Mouse (Mus musculus) A20 (cell line): Measurements from ENCODE around the gene Clic4.
"Not testable (repeated sequence)": the region's sequence is repeated elsewhere in the genome, so short reads cannot be mapped to it uniquely, and the experiment has no call there.

ENCODE experiments used
- DNase-seq: peaks from one replicate; pipeline ENCODE4 v3.0.0-alpha.2; 2011; ENCODE audit warnings: low read depth, low spot score

Gene Clic4

DNA sequence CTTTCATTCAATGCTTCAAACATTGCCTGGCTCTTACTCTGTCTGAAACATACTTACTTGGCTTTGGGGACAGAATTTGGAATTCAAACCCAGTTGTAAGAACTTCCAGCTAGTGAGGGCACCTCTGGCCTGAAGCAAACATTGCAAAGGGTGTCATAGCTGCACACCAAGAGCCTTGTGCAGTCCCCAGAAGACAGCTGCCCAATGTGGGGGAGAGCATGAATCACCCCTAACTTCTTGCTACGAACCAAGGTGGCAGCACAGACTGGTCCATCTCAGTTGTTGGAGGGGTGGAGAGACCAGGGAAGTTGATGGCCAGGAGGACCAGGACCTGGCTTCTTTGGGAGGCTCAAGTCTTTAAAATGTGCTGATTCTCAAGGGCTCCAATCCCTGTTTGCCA, 81.4 kb downstream of the Clic4 start:
- DNase-seq = no peak

DNA sequence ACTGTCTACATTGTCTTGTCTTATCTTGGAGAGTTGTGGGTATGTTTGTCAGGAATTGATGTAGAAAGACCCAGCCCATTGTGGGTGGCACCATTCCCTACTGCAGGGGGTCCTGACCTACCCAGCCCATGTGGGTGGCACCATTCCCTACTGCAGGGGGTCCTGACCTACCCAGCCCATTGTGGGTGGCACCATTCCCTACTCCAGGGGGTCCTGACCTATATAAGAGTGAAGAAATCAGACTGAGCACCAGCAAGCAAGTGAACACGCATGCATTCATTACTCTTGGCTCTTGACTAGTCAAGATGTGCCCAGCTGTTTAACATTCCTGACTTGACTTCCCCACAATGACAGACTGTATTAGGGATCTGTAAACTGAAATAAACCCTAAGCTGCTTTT, 82.2 kb downstream of the Clic4 start:
- DNase-seq = no peak

GRCm38 (mm10) chr4:135189452-135190008, 83.1 kb downstream of the Clic4 start:
- no peak for DNase-seq

- not testable (repeated sequence) for DNase-seq
These were observed 88.3 kb downstream of the Clic4 start for GRCm38 (mm10) chr4:135184277-135184676.

- DNase-seq = peak; percentile 72
These were observed 90.8 kb downstream of the Clic4 start for GRCm38 (mm10) chr4:135181819-135182218.

GRCm38 (mm10) chr4:135179077-135179481, 93.5 kb downstream of the Clic4 start:
- no peak for DNase-seq

DNA sequence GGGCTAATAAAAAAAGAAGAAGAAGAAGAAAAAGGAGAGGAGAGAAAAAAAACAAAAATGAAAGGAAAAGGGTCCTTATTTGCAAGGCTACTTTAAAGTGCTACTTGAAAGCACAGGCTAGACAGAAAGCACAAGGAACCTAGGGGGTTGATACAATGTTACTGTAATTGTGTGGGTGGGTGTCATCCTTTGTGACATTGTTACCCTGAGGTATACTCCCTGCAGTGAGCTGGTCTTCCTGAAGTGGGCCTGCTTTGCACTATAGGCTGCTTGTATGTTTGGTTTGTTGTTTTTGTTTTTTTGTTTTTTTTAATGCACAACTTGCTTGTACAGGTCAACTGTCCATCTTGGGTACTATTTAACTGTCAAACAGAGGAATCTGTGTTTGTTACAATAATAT, 95.0 kb downstream of the Clic4 start:
- DNase-seq = no peak

GRCm38 (mm10) chr4:135175406-135176120, 97.1 kb downstream of the Clic4 start:
- DNase-seq = no peak

GRCm38 (mm10) chr4:135171304-135171875, 101.2 kb downstream of the Clic4 start:
- DNase-seq = no peak

DNA sequence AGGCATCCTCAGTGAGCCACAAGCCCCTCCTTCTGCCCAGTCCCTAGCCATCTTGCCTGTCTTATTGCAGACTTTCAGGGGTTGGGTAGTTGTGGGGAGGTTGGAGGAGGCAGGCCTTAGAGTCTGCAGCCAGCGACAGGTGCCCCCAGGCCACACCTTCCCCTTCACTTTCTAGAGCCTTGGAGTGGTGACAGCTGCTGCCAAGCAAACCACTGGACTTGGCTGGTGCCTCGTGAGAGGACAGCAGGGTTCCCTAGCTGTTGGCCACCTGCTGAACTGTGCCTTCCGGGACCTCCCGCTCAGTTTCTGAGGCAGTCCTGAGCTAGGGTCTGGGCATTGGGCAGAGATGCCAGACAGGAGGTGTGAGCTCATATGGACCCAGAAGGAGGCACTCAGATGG, 103.1 kb downstream of the Clic4 start:
- DNase-seq = no peak

GRCm38 (mm10) chr4:135169096-135169495, 103.5 kb downstream of the Clic4 start:
- no peak for DNase-seq

GRCm38 (mm10) chr4:135167816-135168527, 104.6 kb downstream of the Clic4 start:
- no peak for DNase-seq

DNA sequence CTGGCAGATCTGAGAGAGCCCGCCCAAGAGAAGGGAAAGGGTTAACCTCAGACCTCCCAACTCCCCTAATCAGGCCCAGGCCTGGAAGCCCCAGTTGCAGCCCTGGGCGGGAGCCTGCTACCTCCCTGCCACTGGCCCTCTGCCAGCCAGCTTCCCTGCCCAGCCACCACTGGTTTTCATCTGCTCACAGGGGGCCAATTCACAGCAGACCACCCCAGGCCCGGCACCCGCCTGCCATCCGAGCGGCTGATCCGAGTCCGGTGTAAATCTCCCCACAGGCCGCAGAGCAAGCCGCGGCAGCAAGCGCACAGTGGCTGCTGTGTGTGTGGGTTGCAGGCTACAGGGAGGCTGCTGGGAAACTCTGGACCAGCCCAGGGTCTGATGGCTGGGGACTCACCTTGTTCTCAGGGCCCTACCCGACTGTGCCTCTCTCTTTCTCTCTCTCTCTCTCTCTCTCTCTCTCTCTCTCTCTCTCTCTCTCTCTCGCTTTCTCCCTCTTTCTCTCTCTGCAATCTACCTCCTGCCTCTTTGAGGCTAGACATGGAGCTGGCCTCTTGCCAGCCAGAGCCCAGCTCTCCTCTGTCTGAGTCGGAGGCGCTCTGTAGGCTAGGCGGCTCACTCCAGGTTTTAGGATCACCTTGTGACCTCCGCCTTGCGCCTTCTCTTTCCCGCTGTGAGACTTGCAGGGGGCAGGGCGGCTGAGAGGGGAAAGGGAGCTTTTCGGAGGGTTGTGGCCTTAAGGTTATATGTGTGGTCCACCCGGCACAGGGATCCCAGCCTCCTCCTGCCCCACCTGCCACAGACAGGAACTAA, 106.0 kb downstream of the Clic4 start:
- no peak for DNase-seq

DNA sequence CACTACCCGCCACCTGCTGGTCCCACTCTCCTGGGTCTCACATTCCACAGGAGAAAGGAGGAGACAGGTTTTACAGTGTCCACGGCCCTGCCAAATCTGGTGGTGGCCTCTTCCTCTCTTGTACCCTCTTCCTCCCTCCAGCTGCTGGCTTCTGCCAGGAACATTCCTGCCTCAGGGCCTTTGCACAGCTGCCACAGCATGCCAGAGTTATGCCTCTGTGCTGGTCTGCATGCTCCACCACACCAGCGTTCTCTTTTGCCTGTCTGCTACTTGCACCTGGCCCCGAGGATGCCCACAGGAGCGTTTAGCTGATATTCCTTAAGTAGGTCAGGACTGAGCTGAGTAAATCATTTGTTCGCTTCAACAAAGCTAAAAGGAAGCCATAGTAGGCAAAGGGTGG, 106.9 kb downstream of the Clic4 start:
- no peak for DNase-seq
